Mouse (Mus musculus) embryonic facial prominence, embryonic 10.5 days (tissue): ENCODE data around the gene Gga1. TPM values are rescaled to one million over a fixed set of nuclear protein-coding genes. Genes with fewer than 3 reads are reported as not detected.

Source experiments
- DNase-seq: peaks from one replicate; pipeline ENCODE4 v3.0.0-alpha.2; 2017; ENCODE audit warnings: low spot score
- H3K27ac ChIP-seq: fragments of 300-500 bp; sonication (generic); replicated peaks from 2 replicates; pipeline ENCODE4 v1.5.1; 2016; ENCODE audit warnings: mild to moderate bottlenecking
- H3K27me3 ChIP-seq: fragments of 300-500 bp; sonication (generic); replicated peaks from 2 replicates; pipeline ENCODE4 v1.6.1; 2016; ENCODE audit warnings: low read depth, mild to moderate bottlenecking; ENCODE audit not compliant: poor library complexity, severe bottlenecking
- H3K36me3 ChIP-seq: fragments of 300-500 bp; sonication (generic); replicated peaks from 2 replicates; pipeline ENCODE4 v1.6.1; 2016; ENCODE audit warnings: mild to moderate bottlenecking, moderate library complexity
- H3K4me1 ChIP-seq: fragments of 300-500 bp; sonication (generic); 2 replicates; pipeline ENCODE4 v1.6.1; 2016
- H3K4me3 ChIP-seq: fragments of 300-500 bp; sonication (generic); 2 replicates; pipeline ENCODE4 v1.5.1; 2016; ENCODE audit warnings: mild to moderate bottlenecking, moderate library complexity
- H3K9me3 ChIP-seq: fragments of 300-500 bp; sonication (generic); 2 replicates; pipeline ENCODE4 v1.6.1; 2016; ENCODE audit warnings: mild to moderate bottlenecking
- WGBS: fragments of 180-500 bp; shearing (Covaris S2); methylation state at CpG from one replicate; pipeline ENCODE4 v1.1.7; 2016; 5-methylcytosine and 5-hydroxymethylcytosine counted together
- polyA plus RNA-seq: library from polyadenylated mRNA; unstranded; fragments of >200 nt; fragmentation: Nextera tagmentation; extraction: Ambion mirVana; gene quantifications from 2 replicates; pipeline ENCODE4 v1.2.1, GENCODE M21; 2016

Gga1 gene
- polyA plus RNA-seq, 1 experiment from 2014 or later: 52.0 TPM

DNA sequence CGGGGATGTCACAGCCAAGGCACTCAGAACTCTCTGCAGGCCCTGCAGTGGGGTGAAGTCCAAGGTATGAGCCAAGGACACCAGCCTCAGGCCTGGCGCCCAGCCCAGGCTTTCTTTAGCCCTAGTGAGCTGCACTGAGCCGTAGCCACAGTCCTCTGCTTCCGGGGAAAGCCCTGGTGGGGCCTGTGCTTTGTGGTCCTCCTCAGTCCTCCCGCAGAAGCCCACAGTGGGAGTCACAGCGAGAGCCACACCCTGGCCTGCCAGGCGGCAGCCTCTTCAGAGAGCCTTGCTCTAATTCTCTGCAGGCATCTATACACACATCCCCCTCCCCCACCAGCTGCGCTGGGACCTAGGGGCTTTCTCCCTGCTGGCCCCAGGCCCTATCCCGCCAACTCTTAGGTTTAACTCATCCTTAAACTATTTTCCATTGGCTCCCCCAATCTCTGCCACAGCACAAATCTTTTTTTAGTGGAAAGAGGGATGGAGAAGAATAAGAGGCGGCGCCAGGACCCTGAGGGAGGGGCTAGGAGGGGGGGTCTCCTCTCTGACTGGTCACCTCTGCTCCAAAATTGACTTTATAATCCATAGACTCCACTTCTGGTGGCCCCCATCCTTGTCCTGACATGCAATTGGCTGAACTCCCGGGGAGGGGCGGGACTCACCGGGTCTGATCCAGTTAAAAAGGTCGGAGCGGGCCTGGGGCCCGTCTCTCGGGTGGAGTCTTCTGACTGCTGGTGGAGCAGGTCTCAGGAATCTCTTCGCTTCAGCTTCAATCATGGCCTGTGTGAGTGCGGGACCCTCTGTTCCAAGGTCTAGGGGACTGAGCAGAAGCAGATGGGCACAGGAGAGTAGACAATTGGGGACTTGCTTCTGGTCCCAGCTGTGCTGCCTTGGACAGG lies 49.3 kb downstream of the Gga1 start, which contains the start of gene Lgals1:
TSS of gene Lgals1 (plus strand) at position 705 of the 899 bp plus-strand sequence.
- peaks cover 13% of the 10 kb centered on the region for H3K27me3 ChIP-seq
- H3K9me3 ChIP-seq: no peaks in the 10 kb centered on the region
- peak within 1 kb of the TSS; percentile 88 for H3K27ac ChIP-seq
- H3K36me3 ChIP-seq: peaks cover 13% of the 10 kb centered on the region
- 8% methylated on average over 20 of the region's 20 CpGs for WGBS
- peak; percentile 90 for DNase-seq
- H3K4me3 ChIP-seq: peak within 1 kb of the TSS; percentile 56
- peaks cover 50% of the 10 kb centered on the region for H3K4me1 ChIP-seq

- Histone ChIP-seq H3K4me1 (peaks cover 50% of the 10 kb centered on the region), H3K27me3 (peaks cover 13% of the 10 kb centered on the region), H3K27ac (peak overlapping the region; percentile 88), H3K36me3 (peaks cover 13% of the 10 kb centered on the region), H3K9me3 (no peaks in the 10 kb centered on the region), H3K4me3 (peak overlapping the region; percentile 56)
- peak; percentile 32 for DNase-seq
- WGBS: 18% methylated on average over 15 of the region's 15 CpGs
Observed at GRCm38 (mm10) chr15:78927021-78927787, 50.2 kb downstream of the Gga1 start.

- H3K27ac ChIP-seq: peak overlapping the region; percentile 88
- peaks cover 13% of the 10 kb centered on the region for H3K27me3 ChIP-seq
- H3K36me3 ChIP-seq: peaks cover 13% of the 10 kb centered on the region
Observed at GRCm38 (mm10) chr15:78927788-78928457, 50.9 kb downstream of the Gga1 start.

GRCm38 (mm10) chr15:78928539-78928938 lies 51.5 kb downstream of the Gga1 start:
- DNase-seq: no peak
- Histone ChIP-seq H3K27me3 (peaks cover 13% of the 10 kb centered on the region), H3K4me3 (peak overlapping the region; percentile 56), H3K27ac (peak overlapping the region; percentile 88), H3K9me3 (no peaks in the 10 kb centered on the region), H3K4me1 (peaks cover 47% of the 10 kb centered on the region), H3K36me3 (peaks cover 13% of the 10 kb centered on the region)
- WGBS: 50% methylated on average over 8 of the region's 8 CpGs

More at GRCm38 (mm10) chr15:78927788-78928457, 50.9 kb downstream of the Gga1 start:
- peak overlapping the region; percentile 56 for H3K4me3 ChIP-seq
- H3K4me1 ChIP-seq: peaks cover 50% of the 10 kb centered on the region
- H3K9me3 ChIP-seq: no peaks in the 10 kb centered on the region
- WGBS: under 1% methylated on average over 34 of the region's 35 CpGs
- peak; percentile 94 for DNase-seq

DNA sequence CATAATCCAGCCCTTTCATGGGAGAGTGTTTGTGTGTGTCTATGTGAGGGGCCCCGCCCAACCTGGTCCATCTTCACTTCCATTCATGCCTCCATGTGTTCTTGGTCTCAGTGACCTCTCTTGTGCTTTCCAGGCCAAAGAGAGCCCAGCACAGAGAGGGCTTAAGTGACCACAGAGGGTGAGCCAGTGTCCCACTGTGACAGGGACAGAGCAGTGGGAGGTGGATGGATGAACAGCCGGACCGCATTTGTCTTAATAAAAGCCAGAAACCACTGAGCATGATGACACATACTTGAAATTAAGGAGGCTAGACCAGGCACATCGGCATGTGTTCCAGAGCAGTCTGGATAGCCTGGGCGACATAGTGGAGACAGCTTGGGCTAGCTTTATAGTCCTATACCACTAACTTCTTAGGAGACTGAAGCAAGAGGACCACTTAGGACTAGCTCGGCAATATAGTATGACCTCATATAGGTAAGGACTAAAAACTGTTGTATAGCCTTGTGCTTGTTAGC lies 53.3 kb downstream of the Gga1 start:
- no peaks in the 10 kb centered on the region for H3K9me3 ChIP-seq
- H3K27ac ChIP-seq: no peak overlapping the region
- H3K4me1 ChIP-seq: peaks cover 39% of the 10 kb centered on the region
- no peak for DNase-seq
- H3K36me3 ChIP-seq: peaks cover 13% of the 10 kb centered on the region
- 82% methylated on average over 6 of the region's 6 CpGs for WGBS
- no peak overlapping the region for H3K4me3 ChIP-seq
- H3K27me3 ChIP-seq: peaks cover 13% of the 10 kb centered on the region

- H3K27ac ChIP-seq: 0 out of 2 replicates have a peak overlapping the region, but pooled peaks have one; percentile 19
- DNase-seq: no peak
- H3K4me3 ChIP-seq: no peak overlapping the region
- H3K27me3 ChIP-seq: peaks cover 13% of the 10 kb centered on the region
- WGBS: 92% methylated on average over 7 of the region's 7 CpGs
- H3K4me1 ChIP-seq: peaks cover 39% of the 10 kb centered on the region
- H3K9me3 ChIP-seq: no peaks in the 10 kb centered on the region
- H3K36me3 ChIP-seq: peaks cover 13% of the 10 kb centered on the region
Observed at GRCm38 (mm10) chr15:78930801-78931426, 53.9 kb downstream of the Gga1 start.

DNA sequence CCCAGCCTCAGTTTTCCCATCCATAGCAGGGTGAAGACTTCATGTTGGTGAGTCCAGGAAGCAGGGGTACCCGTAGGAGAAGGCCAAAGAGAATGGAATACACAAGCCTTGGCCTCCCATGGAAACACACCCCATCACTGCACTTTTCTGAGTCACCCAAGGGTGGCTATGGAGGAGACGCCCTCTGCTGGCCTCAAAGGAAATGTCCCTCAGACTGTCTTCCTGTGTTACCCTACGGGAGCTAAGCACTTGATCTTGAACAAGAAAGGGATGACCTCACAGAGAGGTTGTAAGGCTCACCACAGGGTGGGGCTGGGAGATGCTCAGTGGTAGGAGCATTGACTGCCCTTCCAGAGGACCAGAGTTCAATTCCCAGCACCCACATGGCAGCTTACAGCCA lies 54.6 kb downstream of the Gga1 start:
- no peak for DNase-seq
- Histone ChIP-seq H3K36me3 (peaks cover 17% of the 10 kb centered on the region), H3K27me3 (peaks cover 12% of the 10 kb centered on the region), H3K27ac (no peak overlapping the region), H3K4me3 (no peak overlapping the region), H3K9me3 (no peaks in the 10 kb centered on the region), H3K4me1 (peaks cover 39% of the 10 kb centered on the region)
- 30% methylated on average over 3 of the region's 3 CpGs for WGBS

- Histone ChIP-seq H3K36me3 (peaks cover 42% of the 10 kb centered on the region), H3K27ac (peak within 1 kb of the TSS; percentile 91), H3K4me3 (peak within 1 kb of the TSS; percentile 84), H3K27me3 (no peaks in the 10 kb centered on the region), H3K9me3 (no peaks in the 10 kb centered on the region), H3K4me1 (peaks cover 22% of the 10 kb centered on the region)
- WGBS: under 1% methylated on average over 42 of the region's 42 CpGs
- DNase-seq: peak; percentile 90
Observed at GRCm38 (mm10) chr15:78934784-78935320, 57.9 kb downstream of the Gga1 start, which contains the start of gene Nol12. Nol12 (plus strand) TSS chr15:78934933.

- 92% methylated on average over 12 of the region's 12 CpGs for WGBS
Observed at GRCm38 (mm10) chr15:78936403-78936802, 59.4 kb downstream of the Gga1 start.

DNA sequence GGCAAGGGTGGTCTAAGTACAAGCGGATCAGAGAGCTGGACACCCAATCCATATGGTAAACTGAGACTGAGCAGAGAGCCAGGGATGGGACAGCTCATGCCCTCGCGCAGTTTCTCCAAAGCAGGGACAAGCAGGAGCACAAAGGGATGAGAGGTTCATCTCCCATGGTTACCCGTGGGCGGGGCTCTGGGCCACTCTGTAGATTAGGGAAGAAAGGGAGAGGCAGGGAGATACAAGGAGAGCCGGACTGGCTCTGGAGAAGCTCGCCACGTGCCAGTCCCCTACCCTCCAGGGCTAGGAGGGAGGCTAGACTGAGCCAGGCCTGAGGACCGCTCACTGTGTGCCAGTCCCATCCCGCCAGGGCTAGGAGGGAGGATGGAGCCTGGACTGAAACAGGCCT lies 60.3 kb downstream of the Gga1 start:
- Histone ChIP-seq H3K4me3 (no peak overlapping the region), H3K27ac (no peak overlapping the region), H3K4me1 (peaks cover 24% of the 10 kb centered on the region), H3K9me3 (no peaks in the 10 kb centered on the region), H3K36me3 (peaks cover 61% of the 10 kb centered on the region), H3K27me3 (no peaks in the 10 kb centered on the region)
- 92% methylated on average over 10 of the region's 10 CpGs for WGBS
- no peak for DNase-seq

More at GRCm38 (mm10) chr15:78936403-78936802, 59.4 kb downstream of the Gga1 start:
- Histone ChIP-seq H3K9me3 (no peaks in the 10 kb centered on the region), H3K27ac (peak overlapping the region; percentile 0; the same call in 1 of the 2 replicates), H3K36me3 (peaks cover 52% of the 10 kb centered on the region), H3K4me1 (peaks cover 22% of the 10 kb centered on the region), H3K27me3 (no peaks in the 10 kb centered on the region), H3K4me3 (peak overlapping the region; percentile 84)
- no peak for DNase-seq

DNA sequence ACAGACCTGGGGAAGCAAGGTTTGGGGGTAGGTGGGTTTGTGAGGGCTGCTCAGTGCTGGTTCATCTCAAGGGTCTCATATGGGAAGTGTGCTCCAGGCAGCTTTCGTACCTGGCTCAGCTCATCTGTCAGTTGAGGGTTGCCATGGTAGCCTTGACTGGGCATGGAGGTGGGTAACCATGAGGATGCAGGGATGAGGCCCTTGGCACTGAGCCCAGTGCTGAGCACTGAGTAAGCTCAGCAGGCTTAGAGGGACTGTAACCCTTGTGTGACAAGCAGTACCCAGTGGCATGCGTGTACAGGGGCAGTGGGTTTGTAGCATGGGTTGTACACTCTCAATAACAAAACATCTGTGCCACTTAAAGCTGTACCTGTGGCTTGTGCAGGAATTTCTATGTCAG lies 61.0 kb downstream of the Gga1 start:
- H3K4me3 ChIP-seq: no peak overlapping the region
- peaks cover 61% of the 10 kb centered on the region for H3K36me3 ChIP-seq
- H3K9me3 ChIP-seq: no peaks in the 10 kb centered on the region
- no peak overlapping the region for H3K27ac ChIP-seq
- no peaks in the 10 kb centered on the region for H3K27me3 ChIP-seq
- no peak for DNase-seq
- WGBS: 91% methylated on average over 2 of the region's 2 CpGs
- peaks cover 31% of the 10 kb centered on the region for H3K4me1 ChIP-seq
